Mouse (Mus musculus) CH12.LX (cell line): Measurements from ENCODE around the gene Tma16.

Experiments
- CTCF ChIP-seq, 2 experiments: IDR thresholded peaks in 1 of 2; conservative IDR thresholded peaks in 1 of 2; 2 replicates each; pipeline ENCODE4 v1.5.1; 2011 to 2012; ENCODE audit warnings: low read depth in 2 of 2, low read length in 2 of 2, improper control_type of control experiment in 1 of 2, inconsistent platforms in 1 of 2, mild to moderate bottlenecking in 1 of 2, moderate library complexity in 1 of 2
- POLR2A ChIP-seq: IDR thresholded peaks from 2 replicates; pipeline ENCODE4 v1.6.1; 2011; ENCODE audit warnings: low read depth, mild to moderate bottlenecking, improper control_type of control experiment, low read length
- ZC3H11A ChIP-seq: IDR thresholded peaks from 2 replicates; pipeline ENCODE4 v1.6.1; 2012; ENCODE audit warnings: low read depth, mild to moderate bottlenecking, inconsistent platforms, low read length, improper control_type of control experiment

DNA sequence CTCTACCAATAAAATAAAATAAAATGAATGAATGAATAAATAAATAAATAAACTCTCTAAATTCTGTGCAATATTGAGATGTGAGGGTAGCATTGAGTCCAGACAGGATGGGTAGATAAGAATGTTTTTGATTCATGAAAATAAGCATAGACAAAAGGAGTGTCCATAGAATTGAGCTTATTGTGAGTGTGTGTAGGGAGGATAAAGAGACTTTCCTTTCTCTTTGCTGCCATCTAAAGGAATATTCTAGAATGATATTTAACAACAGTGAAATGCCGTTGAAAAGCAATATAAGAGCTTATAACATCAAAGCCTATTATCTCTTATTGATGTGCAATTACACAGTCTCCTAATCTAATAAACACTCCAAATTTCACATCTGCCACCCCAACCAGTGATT lies 45.2 kb downstream of the Tma16 start:
- TF ChIP-seq POLR2A (no peak), CTCF (conservative IDR thresholded peaks at IDR 0.05 in 1 of 2, IDR thresholded peaks at IDR 0.05 in 1 of 2; ENCODE audit: low read depth in 2 of 2, low read length in 2 of 2) (peak in 1 of 2 experiments; percentile 76; a peak in 2 of 4 replicates), ZC3H11A (peak; percentile 45)
